Mouse (Mus musculus) liver, embryonic 15.5 days (tissue): ENCODE results near the gene Nphp1. TPM values are rescaled to one million over a fixed set of nuclear protein-coding genes. Genes with fewer than 3 reads are reported as not detected.
A peak's percentile ranks its signal among the peaks of the same experiment; 100 is the strongest.

Experiments
- ATAC-seq: fragments of 200-750 bp; cut with Nextera tagmentation; 2 replicates; pipeline ENCODE4 v1.8.0; 2017; ENCODE audit warnings: moderate number of reproducible peaks, mild to moderate bottlenecking, moderate library complexity; ENCODE audit not compliant: insufficient read depth
- H3K27ac ChIP-seq: fragments of 300-500 bp; sonication (generic); replicated peaks from 2 replicates; pipeline ENCODE4 v1.5.1; 2015; ENCODE audit warnings: mild to moderate bottlenecking, inconsistent platforms
- H3K27me3 ChIP-seq: fragments of 300-500 bp; sonication (generic); 2 replicates; pipeline ENCODE4 v1.6.1; 2015; ENCODE audit warnings: mild to moderate bottlenecking, inconsistent platforms
- H3K36me3 ChIP-seq: fragments of 300-500 bp; sonication (generic); replicated peaks from 2 replicates; pipeline ENCODE4 v1.6.1; 2015; ENCODE audit warnings: moderate library complexity, mild to moderate bottlenecking, inconsistent platforms
- H3K4me1 ChIP-seq: fragments of 300-500 bp; sonication (generic); replicated peaks from 2 replicates; pipeline ENCODE4 v1.6.1; 2015; ENCODE audit warnings: inconsistent platforms
- H3K4me2 ChIP-seq: fragments of 300-500 bp; sonication (generic); 2 replicates; pipeline ENCODE4 v1.6.1; 2015; ENCODE audit warnings: moderate library complexity, mild to moderate bottlenecking, inconsistent platforms
- H3K4me3 ChIP-seq: fragments of 300-500 bp; sonication (generic); replicated peaks from 2 replicates; pipeline ENCODE4 v1.5.1; 2015; ENCODE audit warnings: mild to moderate bottlenecking, inconsistent platforms
- H3K9ac ChIP-seq: fragments of 300-500 bp; sonication (generic); 2 replicates; pipeline ENCODE4 v1.6.1; 2015; ENCODE audit warnings: moderate library complexity, mild to moderate bottlenecking, inconsistent platforms
- H3K9me3 ChIP-seq: fragments of 300-500 bp; sonication (generic); replicated peaks from 2 replicates; pipeline ENCODE4 v1.6.1; 2016; ENCODE audit warnings: inconsistent platforms
- WGBS: fragments of 180-500 bp; shearing (Covaris S2); methylation state at CpG from one replicate; pipeline ENCODE4 v1.1.7; 2015; ENCODE audit warnings: mixed read lengths; ENCODE audit not compliant: insufficient replicate concordance; 5-methylcytosine and 5-hydroxymethylcytosine counted together
- polyA plus RNA-seq: library from polyadenylated mRNA; unstranded; fragments of >200 nt; fragmentation: Nextera tagmentation; extraction: Ambion mirVana; gene quantifications from 2 replicates; pipeline ENCODE4 v1.2.1, GENCODE M21; 2015

Nphp1 gene
- polyA plus RNA-seq, 1 experiment from 2014 or later, result 4.6 TPM

DNA sequence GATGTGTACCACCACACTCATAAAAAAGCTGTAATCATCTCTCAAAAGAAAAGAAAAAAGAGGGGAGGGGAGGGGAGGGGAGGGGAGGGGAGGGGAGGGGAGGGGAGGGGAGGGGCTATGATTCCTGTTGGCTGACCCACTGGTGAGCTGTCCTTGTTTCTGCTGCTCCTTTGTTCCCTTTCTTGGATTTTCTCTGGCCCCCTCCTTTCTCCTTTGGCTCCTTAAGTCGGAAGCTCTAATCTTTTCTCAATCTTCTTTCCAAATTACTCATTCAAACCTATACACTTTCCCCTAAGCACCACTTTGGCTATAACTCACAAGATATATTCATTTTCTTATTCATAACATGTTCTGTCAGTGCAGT is 14.1 kb downstream of the Nphp1 start:
- Histone ChIP-seq H3K4me1 (peaks cover 8% of the 10 kb centered on the region), H3K36me3 (no peaks in the 10 kb centered on the region), H3K4me3 (no peak overlapping the region), H3K27ac (no peak overlapping the region), H3K9me3 (no peaks in the 10 kb centered on the region), H3K9ac (no peak overlapping the region), H3K27me3 (no peaks in the 10 kb centered on the region; the same call in 1 of the 2 replicates), H3K4me2 (no peak overlapping the region)
- ATAC-seq, result no peak
- 38% methylated on average over 1 of the region's 1 CpGs for WGBS

DNA sequence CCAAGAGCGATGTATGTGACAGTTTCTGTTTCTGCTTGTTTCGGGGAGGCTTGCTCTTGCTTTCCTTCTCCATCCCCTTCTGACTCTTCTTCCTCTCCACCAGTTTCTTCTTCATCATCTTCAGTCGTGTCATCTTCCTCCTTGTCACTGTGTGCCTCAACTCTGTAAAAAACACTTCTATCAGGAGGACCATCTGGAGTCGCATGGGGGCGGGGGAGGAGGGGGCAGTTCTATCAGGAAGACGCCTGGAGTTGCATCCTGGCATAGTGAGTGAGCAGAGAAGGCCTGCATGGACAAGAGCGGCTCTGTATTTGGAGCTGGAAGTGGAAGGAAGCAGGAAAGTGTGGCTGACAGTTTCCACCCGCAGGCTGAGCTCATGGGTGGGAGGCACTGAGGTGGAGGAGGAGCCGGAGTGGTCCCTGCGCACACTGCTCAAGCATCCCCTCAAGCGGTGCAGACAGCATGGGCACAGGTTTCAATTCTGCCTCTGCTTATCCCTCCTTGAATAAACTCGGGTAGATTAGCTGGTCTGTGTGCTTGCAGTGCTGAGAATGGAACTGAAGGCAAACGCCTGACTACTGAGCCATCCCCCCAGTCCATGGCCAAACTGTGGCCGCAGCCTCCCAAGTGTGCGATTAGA is 14.6 kb downstream of the Nphp1 start:
- H3K9ac ChIP-seq, result no peak overlapping the region
- peak; percentile 86 for ATAC-seq
- no peaks in the 10 kb centered on the region for H3K36me3 ChIP-seq
- peak overlapping the region; percentile 56; the same call in 1 of the 2 replicates for H3K27ac ChIP-seq
- peak overlapping the region; percentile 31 for H3K4me2 ChIP-seq
- H3K27me3 ChIP-seq, result no peaks in the 10 kb centered on the region
- peaks cover 8% of the 10 kb centered on the region for H3K4me1 ChIP-seq
- H3K9me3 ChIP-seq, result no peaks in the 10 kb centered on the region
- 45% methylated on average over 15 of the region's 15 CpGs for WGBS
- no peak overlapping the region; the same call in 1 of the 2 replicates for H3K4me3 ChIP-seq

DNA sequence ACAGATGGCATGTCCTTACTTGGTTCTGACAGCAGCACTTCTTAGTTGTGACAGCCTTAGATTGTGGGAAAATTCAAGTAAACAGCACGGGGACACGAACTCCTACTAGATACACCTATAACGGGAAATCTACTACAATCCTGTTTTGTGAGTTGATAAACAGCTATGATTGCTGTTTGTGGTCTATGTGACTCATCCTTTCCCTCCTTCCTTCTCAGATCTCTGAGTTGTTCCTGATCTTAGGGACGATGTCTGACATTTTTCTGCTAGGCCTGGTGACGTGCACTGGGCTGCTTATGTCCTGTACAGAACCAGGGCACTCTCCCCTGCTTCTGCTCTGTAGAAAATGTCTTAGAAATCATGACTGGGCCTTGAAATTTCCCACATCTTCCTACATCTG is 27.1 kb downstream of the Nphp1 start:
- H3K4me2 ChIP-seq, result no peak overlapping the region
- H3K36me3 ChIP-seq, result no peaks in the 10 kb centered on the region
- no peak for ATAC-seq
- H3K9me3 ChIP-seq, result no peaks in the 10 kb centered on the region
- no peak overlapping the region for H3K9ac ChIP-seq
- H3K27ac ChIP-seq, result no peak overlapping the region
- WGBS, result 50% methylated on average over 5 of the region's 5 CpGs
- H3K27me3 ChIP-seq, result no peaks in the 10 kb centered on the region
- peaks cover 16% of the 10 kb centered on the region for H3K4me1 ChIP-seq
- H3K4me3 ChIP-seq, result no peak overlapping the region

DNA sequence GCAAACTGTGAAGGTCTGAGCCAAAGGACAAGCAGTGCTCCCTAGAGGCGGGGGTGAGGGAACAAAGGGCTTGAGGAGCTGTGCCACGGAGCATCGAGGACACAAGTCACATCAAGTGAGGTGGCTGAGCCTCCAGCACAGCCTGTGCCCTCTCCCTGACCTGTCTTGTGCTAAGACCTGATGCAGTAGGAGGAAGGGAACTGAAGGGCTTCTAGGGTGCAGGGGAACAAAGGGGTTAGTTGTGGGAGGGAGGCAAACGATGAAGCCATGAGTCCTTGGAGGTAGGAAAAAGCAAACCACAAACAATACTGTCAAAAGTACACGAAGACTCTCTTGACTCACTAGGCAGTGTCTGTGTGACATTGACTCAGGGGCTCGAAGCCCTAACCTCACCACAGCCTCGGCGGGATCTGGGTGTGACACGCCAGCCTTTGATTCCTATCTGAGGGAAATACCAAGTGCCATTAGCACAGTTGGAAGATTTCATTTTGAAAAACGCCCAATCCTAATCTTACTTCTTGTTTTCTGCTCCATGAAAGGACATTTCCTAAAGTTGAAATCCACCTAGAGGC is 28.2 kb downstream of the Nphp1 start:
- H3K4me3 ChIP-seq, result no peak overlapping the region

DNA sequence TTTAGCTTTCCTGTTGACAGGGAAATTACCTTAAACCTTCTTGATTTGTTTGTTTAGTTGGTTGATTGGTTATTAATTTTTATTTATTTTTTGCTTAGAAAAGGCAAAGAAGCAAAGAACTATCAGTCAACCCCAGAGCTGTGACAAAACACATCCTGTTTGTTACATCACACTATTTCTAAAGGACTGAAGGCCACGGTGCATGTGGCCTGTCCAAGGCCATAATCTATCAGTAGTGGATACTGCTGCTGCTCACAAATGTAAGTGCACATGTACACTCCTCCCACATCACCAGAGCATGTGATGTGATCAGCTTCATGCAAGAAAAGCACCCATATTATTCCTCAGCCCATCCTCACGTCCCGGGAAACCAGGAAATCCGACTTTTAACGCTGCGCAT is 28.7 kb downstream of the Nphp1 start:
- WGBS, result 67% methylated on average over 6 of the region's 6 CpGs
- no peak for ATAC-seq
- Histone ChIP-seq H3K9me3 (no peaks in the 10 kb centered on the region), H3K4me2 (no peak overlapping the region), H3K27ac (no peak overlapping the region), H3K9ac (no peak overlapping the region), H3K27me3 (no peaks in the 10 kb centered on the region), H3K4me1 (peaks cover 16% of the 10 kb centered on the region), H3K36me3 (no peaks in the 10 kb centered on the region), H3K4me3 (no peak overlapping the region)

More for the DNA sequence above, 28.2 kb downstream of the Nphp1 start:
- no peaks in the 10 kb centered on the region for H3K27me3 ChIP-seq
- WGBS, result 26% methylated on average over 10 of the region's 10 CpGs
- no peak overlapping the region for H3K9ac ChIP-seq
- no peaks in the 10 kb centered on the region for H3K36me3 ChIP-seq
- H3K4me2 ChIP-seq, result no peak overlapping the region
- ATAC-seq, result no peak
- H3K27ac ChIP-seq, result no peak overlapping the region
- no peaks in the 10 kb centered on the region for H3K9me3 ChIP-seq
- H3K4me1 ChIP-seq, result peaks cover 16% of the 10 kb centered on the region

DNA sequence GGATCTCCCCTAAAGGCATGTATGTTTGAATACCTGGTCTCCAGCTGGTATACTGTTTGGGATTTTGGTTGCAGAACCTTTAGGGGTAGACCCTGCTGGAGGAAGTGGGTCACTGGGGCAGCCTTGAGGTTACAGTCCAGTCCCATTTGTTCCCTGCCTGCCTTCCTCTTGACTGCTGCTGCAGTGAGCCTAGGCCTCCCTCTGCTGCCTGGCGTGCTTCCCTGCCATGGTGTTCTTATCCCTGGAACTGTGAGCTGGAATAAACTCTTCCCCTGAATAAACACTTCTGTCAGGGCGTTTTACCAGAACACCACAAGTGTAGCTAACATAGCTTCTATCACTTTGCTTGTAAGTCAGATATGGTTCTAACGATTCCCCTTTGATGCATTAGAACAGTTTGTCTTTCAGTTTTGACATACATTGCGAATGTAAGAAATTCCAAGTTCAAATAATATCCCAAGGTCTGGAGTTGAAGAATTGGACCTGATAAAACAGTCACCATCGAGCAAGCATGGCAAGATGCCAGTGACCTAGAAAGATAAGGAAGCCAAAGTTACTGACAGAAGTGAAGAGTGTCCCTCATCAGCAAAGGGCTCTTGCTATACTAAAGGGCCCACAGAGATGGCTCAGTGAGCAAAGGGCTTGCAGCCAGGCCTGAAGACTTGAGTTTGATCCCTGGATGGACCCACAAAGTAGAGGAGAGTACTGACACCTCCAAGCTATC is 29.4 kb downstream of the Nphp1 start:
- peaks cover 16% of the 10 kb centered on the region for H3K4me1 ChIP-seq
- no peak overlapping the region for H3K27ac ChIP-seq
- H3K9me3 ChIP-seq, result no peaks in the 10 kb centered on the region
- H3K4me2 ChIP-seq, result no peak overlapping the region
- H3K27me3 ChIP-seq, result no peaks in the 10 kb centered on the region
- no peak overlapping the region for H3K9ac ChIP-seq
- 50% methylated on average over 5 of the region's 5 CpGs for WGBS
- no peak for ATAC-seq
- no peak overlapping the region for H3K4me3 ChIP-seq
- H3K36me3 ChIP-seq, result no peaks in the 10 kb centered on the region

DNA sequence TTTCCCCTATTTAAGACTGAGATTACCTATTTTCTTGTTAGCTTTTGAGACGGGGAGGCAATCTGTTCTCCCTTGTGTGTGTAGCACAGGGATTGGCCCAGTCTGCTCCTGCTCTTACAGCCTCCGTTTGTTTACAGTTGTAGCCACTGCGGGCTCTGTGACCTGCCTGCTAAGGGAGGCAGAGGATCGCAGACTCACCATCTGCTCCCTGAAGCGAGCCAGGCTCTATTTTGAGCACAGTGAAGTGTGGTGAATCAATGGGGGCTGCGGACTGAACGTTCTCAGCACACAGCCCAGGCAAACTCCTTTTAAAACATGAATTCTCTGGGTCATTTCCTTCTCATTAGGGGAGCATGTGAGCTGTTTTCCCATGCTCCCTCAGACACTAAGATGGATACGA is 31.5 kb downstream of the Nphp1 start:
- H3K4me2 ChIP-seq, result no peak overlapping the region
- no peak overlapping the region for H3K4me3 ChIP-seq
- no peaks in the 10 kb centered on the region for H3K9me3 ChIP-seq
- H3K4me1 ChIP-seq, result peaks cover 16% of the 10 kb centered on the region
- H3K36me3 ChIP-seq, result no peaks in the 10 kb centered on the region
- H3K9ac ChIP-seq, result no peak overlapping the region
- ATAC-seq, result no peak
- H3K27ac ChIP-seq, result no peak overlapping the region
- WGBS, result 44% methylated on average over 8 of the region's 8 CpGs
- no peaks in the 10 kb centered on the region for H3K27me3 ChIP-seq

DNA sequence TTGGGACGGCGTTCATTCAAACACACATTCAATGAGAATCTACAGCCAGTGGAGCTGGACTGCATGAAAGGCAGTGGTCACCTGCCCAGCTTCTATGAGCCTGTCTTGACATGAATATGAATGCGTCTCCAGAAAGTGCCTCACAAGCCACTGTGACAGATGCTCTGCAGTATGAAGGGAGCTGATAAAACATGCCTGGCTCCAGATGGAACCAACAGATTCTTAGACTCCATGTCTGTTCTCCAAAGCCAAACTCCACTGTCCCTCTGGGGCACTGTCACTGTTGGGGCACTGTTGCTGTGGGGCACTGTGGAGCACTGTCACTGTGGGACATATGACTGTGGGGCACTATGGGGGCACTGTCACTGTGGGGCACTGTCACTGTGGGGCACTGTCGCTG is 34.6 kb downstream of the Nphp1 start:
- WGBS, result 74% methylated on average over 4 of the region's 4 CpGs
- Histone ChIP-seq H3K9me3 (no peaks in the 10 kb centered on the region), H3K4me1 (0 out of 2 replicates have a peak, but pooled peaks cover 2% of the 10 kb centered on the region), H3K27ac (no peak overlapping the region), H3K4me3 (no peak overlapping the region), H3K36me3 (no peaks in the 10 kb centered on the region), H3K27me3 (no peaks in the 10 kb centered on the region), H3K4me2 (no peak overlapping the region), H3K9ac (no peak overlapping the region)
- no peak for ATAC-seq

DNA sequence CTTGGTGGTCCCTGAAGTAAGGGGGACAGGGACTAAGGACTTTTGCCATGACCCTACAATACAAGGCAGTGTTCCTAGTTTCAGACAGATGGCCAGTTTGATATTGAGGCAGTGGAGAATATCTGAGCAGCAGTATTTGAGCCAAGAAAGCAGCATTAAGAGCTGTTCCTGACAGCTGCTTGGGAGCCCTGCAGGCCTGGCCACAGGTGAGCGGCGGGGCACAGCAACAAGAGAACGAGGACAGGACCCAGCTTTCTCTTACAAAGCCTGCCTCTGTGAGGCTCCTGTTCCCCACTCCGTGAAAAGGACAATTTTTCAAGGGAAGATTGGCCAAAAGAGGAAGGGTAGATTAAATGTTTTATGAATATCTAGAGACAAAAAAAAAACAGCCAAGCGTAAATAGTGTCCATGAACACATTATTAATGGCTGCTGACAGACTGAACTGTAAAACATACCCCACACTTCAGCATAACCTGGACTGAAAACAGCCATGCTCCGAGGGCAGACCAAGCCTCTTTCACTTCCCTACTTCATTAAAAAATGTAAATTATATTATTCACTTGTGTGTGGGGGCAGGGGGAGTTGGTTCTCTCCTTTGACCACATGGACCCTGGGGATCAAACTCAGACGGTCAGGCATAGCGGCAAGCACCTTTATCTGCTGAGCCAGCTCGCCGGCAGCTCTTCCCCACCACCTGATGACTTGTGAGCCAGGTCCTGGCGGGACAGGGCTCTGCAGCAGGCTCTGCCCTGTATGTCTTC is 36.7 kb downstream of the Nphp1 start:
- H3K4me3 ChIP-seq, result no peak overlapping the region
- WGBS, result 64% methylated on average over 11 of the region's 11 CpGs
- no peak for ATAC-seq
- no peaks in the 10 kb centered on the region for H3K36me3 ChIP-seq
- no peaks in the 10 kb centered on the region for H3K9me3 ChIP-seq
- H3K4me2 ChIP-seq, result no peak overlapping the region
- no peaks in the 10 kb centered on the region for H3K4me1 ChIP-seq
- no peaks in the 10 kb centered on the region for H3K27me3 ChIP-seq
- no peak overlapping the region for H3K27ac ChIP-seq
- H3K9ac ChIP-seq, result no peak overlapping the region

DNA sequence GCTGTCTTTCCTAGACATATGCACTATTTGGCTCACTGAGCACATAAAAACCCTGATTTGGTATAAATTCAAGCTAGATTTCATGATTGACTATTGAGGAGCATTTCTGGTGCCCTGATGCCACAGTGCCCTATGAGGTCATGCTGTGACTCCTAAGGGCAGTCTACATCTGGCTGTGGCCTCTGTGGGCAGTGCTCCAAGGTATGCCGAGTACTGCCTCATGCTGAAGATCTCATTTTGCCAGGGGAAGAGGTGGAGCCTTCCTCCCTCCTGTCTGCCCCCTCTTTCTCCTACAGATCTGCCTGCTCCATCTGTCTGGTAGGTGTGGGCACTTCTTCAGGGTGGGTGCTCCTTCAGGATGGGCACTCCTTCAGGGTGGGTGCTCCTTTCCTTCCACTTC is 39.3 kb downstream of the Nphp1 start:
- WGBS, result 48% methylated on average over 1 of the region's 1 CpGs
- ATAC-seq, result no peak

DNA sequence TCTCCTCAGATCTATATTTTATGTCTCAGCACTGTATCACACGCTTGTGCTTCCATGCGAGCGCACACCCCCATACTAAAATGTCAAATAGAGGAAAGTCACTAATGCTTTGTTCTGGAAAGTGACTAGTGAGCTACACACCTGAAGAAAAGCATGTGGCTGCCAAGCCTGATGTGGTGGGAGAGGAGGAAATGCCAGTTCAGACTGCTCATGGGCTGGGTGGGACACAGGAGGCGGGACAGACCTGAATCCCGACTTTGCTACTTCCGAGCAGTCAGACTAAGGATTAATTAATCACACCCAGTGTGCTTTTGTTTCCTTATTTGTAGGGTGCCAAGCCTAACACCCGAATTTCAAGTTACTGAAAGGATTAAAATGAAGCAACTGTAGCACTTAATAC is 40.4 kb downstream of the Nphp1 start:
- no peak overlapping the region for H3K4me2 ChIP-seq
- no peaks in the 10 kb centered on the region for H3K36me3 ChIP-seq

More for the DNA sequence above, 39.3 kb downstream of the Nphp1 start:
- no peaks in the 10 kb centered on the region for H3K9me3 ChIP-seq
- no peaks in the 10 kb centered on the region for H3K27me3 ChIP-seq
- H3K4me2 ChIP-seq, result no peak overlapping the region
- no peak overlapping the region for H3K27ac ChIP-seq
- H3K36me3 ChIP-seq, result no peaks in the 10 kb centered on the region
- H3K4me3 ChIP-seq, result no peak overlapping the region
- H3K4me1 ChIP-seq, result no peaks in the 10 kb centered on the region
- H3K9ac ChIP-seq, result no peak overlapping the region

More for the DNA sequence above, 40.4 kb downstream of the Nphp1 start:
- no peaks in the 10 kb centered on the region for H3K9me3 ChIP-seq
- H3K4me3 ChIP-seq, result no peak overlapping the region
- no peaks in the 10 kb centered on the region for H3K27me3 ChIP-seq
- H3K4me1 ChIP-seq, result no peaks in the 10 kb centered on the region
- ATAC-seq, result no peak
- no peak overlapping the region for H3K27ac ChIP-seq
- no peak overlapping the region for H3K9ac ChIP-seq
- 65% methylated on average over 7 of the region's 7 CpGs for WGBS
